Mouse (Mus musculus) lung, adult 18-20 months (tissue): ENCODE results near the gene Slc8a1.
A peak's percentile ranks its signal among the peaks of the same experiment; 100 is the strongest.

ENCODE experiments used
- DNase-seq, 2 experiments: peaks; one replicate each; pipeline ENCODE4 v3.0.0; 2022; ENCODE audit warnings: mixed read lengths in 2 of 2

Gene Slc8a1

DNA sequence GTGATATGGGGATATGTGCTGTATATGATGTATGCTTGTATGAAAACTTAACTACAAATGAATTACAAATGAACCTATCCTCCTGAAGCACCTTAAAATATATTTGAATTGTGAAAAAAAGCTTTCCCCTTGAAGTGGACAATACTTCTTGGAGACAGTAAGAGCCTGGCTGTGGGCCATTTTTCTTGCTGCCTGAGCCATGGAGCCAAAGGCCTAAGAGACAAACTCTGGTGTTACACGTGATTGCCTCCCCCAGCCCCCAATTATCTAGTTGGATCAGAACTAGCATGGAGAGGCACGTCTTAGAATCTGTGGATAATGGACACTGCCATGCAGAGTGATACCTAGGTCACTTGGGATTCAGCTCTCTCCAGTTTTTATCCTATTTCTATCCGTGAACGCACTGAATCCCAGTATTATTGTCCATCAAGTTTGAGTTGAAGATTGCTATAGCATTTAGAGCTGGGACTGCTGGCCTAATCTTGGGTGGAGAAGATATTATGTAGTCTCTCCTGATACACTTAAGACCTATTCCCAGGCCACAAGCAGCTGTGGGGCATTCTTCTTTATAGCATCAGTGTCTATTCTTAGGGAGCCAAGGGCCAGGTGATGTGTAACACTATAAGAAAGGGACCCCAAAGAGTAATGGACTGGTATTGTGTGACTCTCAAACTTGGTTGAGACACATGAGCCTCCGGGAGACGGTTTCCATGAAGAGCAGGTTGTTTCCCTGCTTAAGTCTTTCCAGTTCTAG is 321.6 kb downstream of the Slc8a1 start:
- DNase-seq: no peak

DNA sequence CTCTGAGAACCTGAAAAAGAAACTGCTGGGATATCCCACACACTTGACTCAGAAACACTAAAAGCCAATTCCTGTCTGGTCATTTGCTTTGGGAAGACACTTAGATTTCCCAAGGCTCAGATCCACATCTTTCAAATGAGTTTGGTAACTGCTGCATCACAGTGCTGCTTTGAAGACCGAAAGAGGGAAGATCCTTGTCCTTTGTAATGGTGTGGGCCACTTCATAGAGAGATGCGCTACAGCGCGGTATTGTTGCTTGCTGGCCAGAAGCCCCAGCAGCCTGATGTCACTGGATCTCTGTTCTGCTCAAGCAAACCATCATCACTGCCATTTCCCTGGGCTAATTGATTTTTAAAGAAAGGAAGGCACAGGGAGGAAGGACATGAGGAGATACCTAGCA is 325.4 kb downstream of the Slc8a1 start:
- DNase-seq: no peak

DNA sequence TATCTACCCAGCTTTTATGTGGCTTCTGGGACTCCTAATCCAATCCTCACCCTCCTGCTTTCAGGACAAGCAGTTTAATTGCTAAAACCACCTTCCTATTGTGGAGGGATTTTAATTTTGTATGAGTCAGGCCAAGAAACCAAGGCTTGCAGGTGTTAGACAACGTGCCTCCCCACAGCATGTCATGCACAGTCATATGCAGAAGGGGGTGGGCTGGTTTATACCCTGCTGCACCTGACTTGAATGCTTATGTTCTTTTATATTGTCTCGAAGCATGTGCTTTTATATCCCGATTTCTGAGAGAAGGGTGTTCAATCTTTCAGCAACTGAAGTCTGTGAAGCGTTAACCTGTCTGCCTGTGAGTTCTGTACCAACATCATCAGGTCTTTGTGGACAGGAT is 334.0 kb downstream of the Slc8a1 start:
- DNase-seq: no peak

DNA sequence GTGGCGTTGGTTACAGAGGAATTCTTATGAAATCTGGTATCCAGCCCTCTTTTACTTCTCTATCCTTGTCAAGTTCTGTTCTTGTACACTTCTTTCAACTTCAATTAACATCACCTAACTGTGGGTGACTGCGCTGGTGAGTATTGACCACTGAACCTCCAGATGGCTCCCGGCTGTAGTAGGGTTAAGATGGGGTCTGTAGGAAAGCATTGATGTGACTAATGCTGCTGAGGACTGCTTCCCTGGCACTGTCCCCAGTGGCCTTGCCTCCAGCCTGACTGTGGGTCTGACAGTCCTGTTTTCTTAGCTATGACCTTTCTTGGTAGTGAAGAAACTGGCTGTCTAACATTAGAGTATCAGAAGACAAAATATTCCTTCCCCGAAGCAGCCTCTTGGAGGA is 335.1 kb downstream of the Slc8a1 start:
- peak in 1 of 2 experiments; percentile 24 for DNase-seq

DNA sequence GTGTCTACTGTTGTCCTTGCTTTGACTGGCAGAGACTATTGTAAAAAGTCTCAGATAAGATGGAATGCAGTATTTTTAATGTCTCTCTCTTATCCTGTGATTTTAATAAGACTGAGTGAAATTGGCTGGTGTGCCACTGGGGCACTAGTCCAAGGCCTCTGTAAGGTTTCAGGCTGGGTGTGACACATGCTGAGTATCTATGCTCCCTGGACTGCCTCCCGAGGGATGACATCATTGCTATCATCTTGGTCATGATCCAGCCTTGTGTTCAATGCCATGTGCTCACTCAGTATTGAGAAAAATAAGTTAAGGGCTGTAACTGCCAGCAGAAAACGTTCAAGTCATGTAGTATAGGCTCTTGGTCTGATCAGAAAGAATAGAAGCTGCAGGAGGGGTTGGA is 335.5 kb downstream of the Slc8a1 start:
- DNase-seq: peak; percentile 53

DNA sequence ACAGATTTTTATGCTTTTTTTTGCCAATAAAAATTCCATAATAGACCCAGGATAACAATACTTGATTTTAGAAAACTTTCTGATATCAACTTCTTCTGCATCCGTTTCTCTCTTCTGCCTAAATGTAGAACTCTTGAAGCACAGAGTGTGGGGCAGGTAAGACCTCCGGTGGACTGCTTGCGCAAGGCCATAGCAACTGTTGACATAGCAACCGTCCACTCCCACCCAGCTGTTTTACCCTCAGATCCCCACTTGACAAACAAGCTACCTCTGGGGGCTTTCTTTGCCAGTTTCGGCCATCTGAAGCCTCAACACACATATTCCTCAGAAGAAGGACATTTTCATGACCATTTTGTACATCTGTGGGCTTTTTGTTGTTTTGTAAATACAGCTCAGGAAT is 337.8 kb downstream of the Slc8a1 start:
- DNase-seq: no peak

DNA sequence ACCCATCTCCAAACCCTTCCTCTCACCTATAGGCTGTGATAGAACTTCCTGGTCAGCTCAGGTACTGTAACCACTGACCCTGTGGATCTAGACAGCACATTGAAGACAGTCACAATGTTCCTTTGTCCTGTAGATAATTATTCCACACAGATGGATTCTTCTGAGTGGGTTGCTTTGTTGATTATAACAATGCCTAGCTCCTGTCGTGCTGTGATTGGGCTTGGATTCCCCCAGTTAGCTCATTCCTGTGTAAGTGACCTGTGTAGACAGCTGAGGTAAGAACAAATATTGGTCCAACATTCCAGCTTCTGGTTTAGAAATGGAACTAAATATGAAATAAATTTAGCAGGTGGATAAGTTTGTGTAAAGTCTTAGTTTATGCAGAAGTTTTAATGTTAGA is 340.7 kb downstream of the Slc8a1 start:
- no peak for DNase-seq

DNA sequence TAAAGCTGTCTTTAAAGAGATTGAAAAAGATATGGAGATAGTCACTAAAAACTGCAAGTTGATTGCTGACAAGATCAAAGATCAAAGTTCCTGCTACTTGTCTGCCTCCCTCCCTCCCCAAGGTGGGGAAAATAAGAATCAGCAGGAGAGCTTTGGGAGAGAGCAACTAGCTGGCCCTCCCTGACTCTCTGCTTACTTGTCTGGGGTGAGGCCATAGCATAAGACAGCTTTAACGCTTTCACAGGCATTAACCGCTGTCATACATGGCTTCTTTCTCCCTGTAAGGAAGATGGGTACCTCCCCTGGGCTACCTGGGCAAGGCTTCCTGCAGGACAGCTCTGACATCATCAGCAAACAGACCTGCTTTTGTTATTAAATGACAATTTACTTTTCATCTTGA is 344.1 kb downstream of the Slc8a1 start:
- DNase-seq: no peak

DNA sequence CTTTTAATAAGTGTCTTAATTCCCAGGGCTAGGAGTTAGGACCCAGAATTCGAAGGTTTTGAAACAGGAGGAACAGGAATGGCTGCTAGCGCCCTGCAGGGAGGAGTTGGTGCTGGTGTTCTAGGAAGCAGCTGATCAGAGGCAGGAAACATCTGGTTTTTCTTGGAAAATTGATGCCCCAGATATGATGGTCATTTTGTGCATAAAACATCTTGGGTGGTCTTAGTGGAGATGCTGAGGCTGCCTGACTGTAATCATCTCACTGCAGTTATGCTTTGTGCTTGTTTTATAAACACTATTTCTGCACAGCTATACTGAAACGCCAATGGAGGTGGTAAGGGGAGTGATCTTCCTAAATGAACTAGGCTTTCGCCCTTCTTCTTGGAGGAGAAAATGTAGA is 345.1 kb downstream of the Slc8a1 start:
- no peak for DNase-seq

DNA sequence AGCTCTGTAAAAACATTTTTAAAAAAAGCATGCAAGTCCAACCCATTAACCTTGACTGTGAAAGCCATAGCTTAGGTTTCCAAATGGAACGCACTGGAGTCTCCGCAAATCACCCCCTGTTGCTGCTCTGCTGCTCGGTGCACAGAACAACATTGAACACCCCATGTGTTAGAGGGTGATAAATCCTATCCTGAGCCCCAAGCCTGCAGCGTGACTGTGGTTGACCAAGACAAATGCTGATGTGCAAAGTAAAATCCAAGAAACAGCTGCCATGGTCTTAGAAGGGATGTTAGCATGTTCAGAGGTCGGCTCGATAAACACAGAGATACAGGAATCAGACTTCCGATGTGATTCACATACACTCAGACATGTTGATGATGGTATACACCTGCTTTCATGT is 346.7 kb downstream of the Slc8a1 start:
- no peak for DNase-seq

DNA sequence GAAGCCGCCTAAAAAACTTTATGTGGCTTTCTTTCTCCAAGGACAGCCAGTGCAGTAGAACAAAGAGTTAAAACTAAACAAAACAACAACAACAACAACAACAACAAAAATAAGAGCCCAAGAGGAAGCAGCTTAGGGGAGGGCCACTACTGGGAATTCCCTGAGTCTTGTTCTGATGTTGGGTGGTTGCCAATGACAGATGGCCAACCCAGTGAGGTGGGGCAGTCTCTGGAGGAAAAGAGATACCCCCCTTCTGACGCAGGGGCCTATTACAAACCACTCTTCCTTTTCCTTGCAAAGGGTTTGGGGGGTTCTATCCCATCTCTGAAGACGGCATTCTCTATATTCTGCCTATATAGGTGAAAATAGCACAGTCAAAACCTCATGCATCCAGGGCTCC is 347.4 kb downstream of the Slc8a1 start:
- DNase-seq: no peak

DNA sequence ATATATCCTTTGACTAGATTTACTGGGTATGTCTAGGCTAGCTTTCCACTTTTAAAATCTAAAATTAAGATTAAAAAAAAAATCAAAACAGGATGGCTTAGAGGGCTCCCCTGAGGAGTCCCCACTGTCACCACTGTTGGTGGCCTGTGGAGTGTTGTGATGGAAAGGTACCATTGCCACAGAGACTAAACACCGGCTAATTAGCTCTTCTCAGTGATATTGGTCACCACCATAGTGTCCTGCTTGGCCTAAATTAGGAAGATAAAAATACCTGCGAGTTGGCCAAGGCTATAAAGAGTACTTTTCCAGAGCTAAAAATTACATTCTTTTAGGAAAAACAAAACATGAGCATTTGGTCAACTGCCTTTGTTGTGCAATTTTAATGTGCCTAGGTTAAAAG is 352.1 kb downstream of the Slc8a1 start:
- no peak for DNase-seq

DNA sequence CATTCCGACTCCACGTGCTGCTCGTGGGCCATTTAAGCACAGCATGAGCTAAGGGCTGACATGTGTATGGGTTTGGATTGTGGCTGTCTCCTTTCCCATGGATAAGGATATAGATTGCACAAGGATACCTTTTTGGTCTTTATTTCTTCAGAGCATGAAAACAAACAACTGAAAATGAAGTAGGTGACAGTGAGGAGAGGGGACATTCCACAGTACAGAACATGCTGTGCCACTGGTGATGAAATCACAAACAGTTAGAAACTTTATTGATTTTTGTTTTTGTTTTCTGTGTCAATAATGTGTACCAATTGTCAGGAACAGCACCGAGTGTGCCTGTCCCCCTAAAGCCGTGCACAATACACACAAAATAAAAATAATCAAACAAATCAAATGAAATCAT is 352.7 kb downstream of the Slc8a1 start:
- DNase-seq: no peak

DNA sequence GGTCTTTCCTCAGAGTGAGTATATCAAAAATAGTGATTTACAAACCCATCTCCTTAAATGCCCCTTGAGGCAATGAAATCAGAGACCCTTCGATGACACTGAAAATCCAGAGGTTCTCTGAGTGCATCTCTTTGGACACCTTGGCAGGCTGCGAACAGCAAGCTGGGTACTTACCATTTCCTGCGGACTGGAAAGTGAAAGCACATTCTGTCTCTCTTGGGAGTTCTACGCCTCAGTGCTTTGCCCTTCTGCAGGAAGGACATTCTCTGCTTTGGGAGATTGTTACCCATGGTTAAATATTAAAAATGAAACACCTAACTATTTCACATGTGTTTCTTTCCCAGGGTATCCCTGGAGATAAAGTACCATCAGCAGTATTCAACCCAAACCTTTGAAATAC is 354.7 kb downstream of the Slc8a1 start:
- no peak for DNase-seq

DNA sequence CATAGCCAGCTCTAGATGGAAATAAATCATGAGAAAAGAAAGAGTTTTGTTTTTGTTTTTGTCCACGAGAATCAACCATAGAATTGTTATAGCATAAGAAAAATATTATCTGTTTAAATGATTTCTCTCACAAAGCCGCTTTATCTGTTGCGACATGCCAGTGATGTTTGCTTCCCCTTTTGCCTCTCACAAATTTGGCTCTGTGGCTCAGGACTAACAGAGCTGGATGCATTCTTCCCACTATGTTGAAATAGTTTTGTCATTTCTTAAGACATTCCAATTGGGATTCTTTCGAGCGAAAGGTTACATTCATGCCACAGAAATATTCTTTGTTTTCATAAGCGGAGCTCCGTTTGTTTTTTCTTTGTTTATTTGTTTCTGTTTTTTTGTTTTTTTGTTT is 359.7 kb downstream of the Slc8a1 start:
- DNase-seq: no peak

DNA sequence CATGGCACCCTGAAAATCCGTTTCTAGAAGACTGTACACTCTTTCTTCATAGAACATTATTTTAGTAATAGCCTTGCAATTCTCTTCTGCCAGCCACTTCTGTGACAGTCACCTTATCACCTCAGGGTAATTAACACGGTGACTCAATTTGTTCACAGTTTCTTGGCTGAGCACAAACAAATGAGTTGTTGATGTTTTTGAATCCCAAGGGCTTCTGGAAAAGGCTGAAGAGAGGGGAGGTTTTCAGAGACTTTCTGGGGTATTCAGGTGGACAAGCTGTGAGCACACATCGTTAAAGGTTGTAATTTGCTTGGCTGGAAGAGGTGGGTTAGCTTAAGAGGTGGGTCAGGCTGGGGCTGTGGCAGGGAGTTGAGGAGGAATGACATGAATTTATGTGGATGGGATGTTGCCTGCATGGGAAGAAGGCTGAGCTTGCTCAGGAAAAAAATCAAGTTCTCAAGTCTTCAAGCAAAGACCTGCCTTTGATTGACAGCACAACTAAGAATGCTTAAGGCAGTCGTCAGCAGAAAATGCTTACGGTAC is 360.3 kb downstream of the Slc8a1 start:
- no peak for DNase-seq

DNA sequence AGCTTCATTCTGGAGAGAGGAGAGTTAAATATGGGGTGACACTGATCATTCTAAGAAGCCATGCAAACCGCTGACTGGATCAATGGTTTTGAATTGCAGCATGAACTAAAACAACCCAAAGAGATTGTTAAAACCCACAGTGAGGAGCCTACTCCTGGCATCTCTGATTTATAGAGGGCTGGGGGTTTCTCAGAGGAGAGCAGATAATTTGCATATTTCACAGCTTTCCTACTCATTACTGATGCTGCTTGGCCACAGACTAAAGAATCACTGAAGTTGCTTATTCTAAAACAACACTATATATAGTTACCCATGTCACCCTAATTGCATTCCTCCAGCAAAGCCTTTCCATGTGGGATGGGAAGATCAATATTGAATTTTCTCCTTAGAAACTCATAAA is 361.0 kb downstream of the Slc8a1 start:
- DNase-seq: no peak

DNA sequence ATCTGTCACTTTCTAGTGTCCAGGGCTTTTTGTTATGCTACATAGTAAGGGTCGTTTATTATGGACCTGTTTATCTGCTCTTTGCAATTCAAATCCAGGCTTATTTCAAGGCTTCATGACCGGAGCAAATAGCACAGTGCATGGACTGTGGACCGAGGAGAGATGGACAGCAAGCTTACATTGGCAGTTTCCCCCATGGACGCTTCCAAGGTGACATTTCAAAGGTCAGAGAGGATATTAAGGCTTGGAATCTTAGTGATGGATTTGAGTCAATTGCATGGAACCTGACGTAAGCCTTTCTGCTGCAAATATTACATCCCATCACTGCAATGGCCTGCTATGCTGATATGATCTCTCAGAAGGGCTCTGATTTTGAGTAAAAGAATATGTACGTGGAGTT is 362.3 kb downstream of the Slc8a1 start:
- no peak for DNase-seq

DNA sequence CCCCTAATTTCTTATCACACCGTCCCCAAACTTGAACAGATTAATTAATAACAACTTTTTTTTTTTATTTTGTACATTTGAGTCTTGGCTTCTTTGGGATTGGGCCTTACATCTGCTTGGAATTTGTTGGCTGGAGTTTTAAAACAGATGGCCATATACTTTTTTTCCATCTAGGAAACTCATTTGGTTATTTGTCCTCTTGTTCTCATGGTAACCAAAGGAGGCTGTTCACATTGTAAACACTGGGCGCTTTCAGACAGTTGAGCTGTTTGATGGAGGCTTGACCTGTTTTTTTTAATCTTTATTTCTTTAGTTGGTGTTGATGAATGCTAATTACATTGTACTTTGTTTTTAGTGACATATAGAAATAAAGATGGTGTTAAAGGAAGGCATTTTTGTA is 369.1 kb downstream of the Slc8a1 start:
- DNase-seq: no peak

DNA sequence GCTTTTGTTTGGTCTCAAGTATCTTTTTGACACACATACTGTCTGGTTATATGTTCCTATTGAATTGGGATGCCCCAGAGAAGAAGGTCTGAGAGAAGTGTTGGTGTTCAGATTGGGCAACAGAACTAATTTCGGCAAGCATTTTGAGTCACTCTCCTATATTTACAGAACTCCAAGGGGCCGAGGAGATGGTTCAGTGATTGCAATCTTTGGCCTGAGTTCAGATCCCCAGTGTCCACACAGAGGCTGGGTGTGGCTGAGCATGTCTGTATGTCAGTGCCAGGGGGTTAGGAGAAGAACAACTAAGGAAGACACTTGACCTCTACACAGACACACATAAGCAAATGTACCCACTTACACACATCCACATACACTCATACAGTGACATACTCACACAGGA is 369.7 kb downstream of the Slc8a1 start:
- peak in 1 of 2 experiments; percentile 17 for DNase-seq

DNA sequence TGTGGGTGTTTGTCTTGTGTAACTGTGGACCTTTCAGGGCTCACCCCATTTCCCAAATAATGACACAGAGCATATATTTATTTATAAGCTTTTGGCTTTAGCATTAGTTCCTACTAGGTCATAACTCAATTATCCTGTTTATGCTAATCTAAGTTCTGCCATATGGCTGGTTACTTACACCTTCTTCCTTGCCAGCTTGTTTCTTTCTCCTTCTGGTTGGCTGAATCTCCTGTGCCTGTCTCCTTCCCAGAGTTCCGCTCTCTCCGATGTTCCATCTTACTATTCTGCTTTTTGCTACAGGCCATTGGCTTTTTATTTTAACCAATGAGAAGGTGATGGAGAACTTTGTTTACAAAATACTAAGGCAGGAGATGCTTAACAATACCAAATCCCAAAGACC is 374.8 kb downstream of the Slc8a1 start:
- no peak for DNase-seq

DNA sequence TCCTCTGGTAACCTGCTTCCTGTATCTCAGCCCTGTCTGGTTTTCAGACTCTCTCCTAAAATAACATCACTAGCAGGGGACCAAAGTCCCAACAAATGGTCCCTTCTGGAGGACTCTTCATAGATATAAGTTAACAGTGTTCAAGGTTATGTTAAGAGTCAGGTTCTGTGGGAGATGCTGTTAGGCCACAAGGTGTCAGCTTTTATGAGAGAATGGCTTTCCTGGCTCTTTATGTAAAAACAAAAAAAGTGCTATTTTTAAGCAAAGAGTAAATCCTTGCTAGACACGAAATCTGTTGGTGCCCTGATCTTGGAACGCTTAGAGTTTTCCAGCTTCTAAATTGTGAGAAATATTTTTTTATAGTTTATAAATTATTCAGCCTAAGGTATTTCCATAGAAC is 377.6 kb downstream of the Slc8a1 start:
- no peak for DNase-seq

DNA sequence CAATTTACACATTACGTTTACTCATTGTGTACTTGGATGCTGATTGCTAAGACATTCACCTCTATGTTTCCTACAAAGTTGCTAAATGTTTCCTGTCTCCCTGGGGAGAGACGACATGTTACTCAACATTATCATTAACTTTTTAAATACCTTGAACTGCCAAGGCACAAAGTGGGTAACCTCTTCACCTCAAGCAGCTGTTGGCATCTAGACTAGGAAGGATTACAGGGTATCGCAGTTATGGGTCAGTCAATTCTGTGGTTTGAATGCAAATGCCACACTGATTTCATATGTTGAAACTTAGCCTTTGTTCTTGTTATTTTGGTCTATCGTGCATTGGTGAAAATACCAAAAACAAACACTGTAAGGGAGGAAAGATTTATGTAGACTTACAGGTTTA is 378.1 kb downstream of the Slc8a1 start:
- no peak for DNase-seq

DNA sequence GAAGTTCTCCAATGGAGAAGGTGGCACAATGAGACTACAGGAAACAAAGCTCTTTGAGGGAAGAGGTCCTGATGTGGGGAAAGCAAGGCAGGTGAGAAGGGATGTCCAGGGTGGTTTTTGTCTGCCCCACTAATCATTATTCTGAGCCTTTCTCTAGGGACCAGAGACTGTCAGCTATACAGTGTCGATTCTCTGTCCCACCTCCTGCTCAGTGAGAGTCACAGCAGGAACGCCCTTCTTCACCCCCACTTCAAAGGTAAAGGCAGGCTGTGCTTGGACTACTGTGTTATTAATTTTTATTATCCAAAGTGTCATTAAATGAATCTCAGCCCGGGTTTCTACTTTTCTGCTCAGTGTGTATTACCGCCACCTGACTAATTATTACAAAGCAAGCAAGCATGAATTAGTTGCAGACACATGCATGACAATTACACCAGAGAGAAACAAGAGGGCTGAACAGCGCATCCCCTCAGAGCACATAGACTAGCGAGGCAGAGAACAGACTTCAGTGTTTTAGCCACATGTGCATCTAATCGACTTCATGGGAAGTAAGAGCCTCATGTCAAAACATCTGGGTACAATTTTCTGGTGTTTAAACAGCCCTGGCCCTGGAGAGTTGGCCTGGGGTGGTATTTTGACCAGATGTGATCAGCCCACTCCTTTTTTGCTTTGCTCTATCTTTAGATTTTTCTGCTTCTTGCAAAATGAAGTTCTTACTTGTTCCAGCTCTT is 402.0 kb downstream of the Slc8a1 start:
- DNase-seq: no peak

DNA sequence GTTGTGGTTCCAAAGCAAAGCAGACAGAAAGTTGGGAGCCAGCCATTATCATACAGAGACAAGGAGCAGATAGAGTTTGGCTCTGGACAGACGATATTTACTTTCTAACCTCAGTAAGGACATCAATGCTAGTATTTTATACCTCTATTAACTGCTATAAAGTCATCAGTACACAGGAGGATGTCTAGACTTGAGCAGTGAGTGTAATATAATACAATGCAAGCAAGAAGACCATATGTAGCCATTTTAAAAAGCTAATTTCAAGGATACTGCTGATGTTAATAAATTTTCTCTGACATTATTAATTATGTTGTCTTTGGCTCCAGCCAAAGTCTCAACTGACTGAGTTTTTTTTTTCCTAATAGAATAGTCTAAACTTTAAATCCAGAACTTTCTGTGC is 402.7 kb downstream of the Slc8a1 start:
- DNase-seq: no peak
